Mouse (Mus musculus) kidney, adult 2 months (tissue): ENCODE measurements at regions not wholly inside any gene's neighbourhood (a gene's known extent, or its start where the extent isn't known, plus 50 kb on each side); places are given as distances from the start of the nearest gene placed in this dataset.

Experiments used
- CTCF ChIP-seq: fragments of 200-500 bp; conservative IDR thresholded peaks from 2 replicates; pipeline ENCODE4 v1.5.1; 2011; ENCODE audit warnings: low read depth, mild to moderate bottlenecking, control low read depth, low read length, moderate library complexity, mixed read lengths; ENCODE audit not compliant: insufficient read depth, insufficient read length
- POLR2A ChIP-seq: fragments of 200-500 bp; IDR thresholded peaks from one replicate; pipeline ENCODE4 v1.6.1; 2011; ENCODE audit warnings: low read depth, low read length, control low read depth

GRCm38 (mm10) chr3:18988662-18989061 lies 639.8 kb downstream of the 1700064H15Rik start:
- no peak for TF ChIP-seq CTCF
- no peak for TF ChIP-seq POLR2A
